Mouse (Mus musculus): ENCODE measurements around the gene Gdap1l1. TPM values are rescaled to one million over a fixed set of nuclear protein-coding genes. Genes with fewer than 3 reads are reported as not detected.
A peak's percentile ranks its signal among the peaks of the same experiment; 100 is the strongest.
"Not testable (repeated sequence)": the region's sequence is repeated elsewhere in the genome, so short reads cannot be mapped to it uniquely, and the experiment has no call there.

Gene Gdap1l1
- total RNA-seq, 2 experiments from 2014 or later = not detected

DNA sequence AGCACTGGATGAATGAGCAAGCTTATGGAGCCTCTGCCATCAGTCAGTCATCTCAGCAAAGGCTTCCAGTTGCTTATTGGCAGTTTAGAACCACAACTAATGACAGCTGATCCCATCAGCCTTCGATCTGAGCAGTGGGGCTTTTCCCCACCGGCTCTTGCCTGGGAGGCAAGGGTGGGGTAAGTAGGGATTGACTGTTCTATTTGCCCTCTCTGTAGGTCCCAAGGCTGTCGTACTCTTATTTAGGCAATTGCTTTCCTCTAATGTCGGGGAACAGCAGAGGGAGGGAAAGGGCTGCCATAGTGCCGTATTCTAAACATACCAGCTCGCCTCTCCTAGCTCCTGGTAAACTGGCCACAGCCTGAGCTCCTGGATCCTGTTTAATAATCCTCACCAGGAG lies 13.7 kb upstream of the Gdap1l1 start, which contains the start of gene Oser1:
TSS of gene Oser1 (minus strand) at position 101 of the 400 bp plus-strand sequence.
- no peak for DNase-seq

DNA sequence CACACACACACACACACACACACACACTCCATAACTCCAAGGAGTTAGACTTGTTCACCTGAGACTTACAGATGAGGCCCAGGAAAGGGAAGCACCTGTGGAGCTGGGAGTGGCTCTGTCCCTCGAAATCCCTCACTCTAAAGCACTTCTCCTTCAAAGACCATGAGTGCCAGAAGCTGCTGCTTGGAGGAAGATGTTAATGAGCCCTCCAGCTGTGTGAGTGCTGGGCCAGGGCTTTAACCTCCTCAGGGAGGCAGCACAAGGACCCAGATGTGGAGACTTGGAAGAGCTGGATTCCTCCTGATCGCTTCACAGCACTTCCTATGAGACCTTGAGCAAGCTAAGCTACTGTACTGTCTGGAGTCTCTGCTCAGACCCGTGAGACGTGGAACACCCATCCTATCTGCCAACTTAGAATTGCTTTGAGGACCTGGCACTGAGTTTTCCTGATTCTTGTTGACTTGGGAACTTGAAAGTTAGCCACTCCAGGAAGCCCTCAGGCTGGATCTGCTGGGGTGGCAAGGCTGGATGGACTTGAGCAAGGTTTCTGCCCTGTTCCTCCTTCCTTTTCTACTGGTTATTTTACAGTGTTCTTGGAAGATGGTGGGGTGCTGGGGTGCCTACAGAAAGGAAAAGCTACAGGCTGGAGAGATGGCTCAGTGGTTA lies 9.8 kb upstream of the Gdap1l1 start:
- DNase-seq = no peak

DNA sequence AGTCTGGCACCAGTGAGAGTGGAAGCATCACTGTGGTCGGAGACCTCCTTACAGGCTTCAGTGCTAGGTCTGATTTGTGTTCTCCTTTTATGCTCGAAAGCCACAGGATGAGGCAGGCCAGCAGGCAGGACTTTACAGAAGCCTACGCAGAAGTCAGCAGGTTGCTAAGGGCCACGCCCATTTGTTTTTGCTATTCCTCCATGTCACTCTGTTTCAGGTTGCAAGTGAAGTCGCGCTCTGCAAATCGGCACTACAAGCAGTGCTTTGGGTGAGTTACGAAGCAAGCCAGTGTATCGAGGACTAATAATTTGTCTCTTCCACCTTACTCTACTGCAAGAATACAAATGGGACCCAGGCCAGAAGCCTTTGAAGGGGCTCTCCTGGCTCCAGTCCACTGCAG lies 7.0 kb upstream of the Gdap1l1 start:
- no peak for DNase-seq

- no peak for DNase-seq
These were observed 4.3 kb upstream of the Gdap1l1 start for GRCm38 (mm10) chr2:163433971-163434370.

DNA sequence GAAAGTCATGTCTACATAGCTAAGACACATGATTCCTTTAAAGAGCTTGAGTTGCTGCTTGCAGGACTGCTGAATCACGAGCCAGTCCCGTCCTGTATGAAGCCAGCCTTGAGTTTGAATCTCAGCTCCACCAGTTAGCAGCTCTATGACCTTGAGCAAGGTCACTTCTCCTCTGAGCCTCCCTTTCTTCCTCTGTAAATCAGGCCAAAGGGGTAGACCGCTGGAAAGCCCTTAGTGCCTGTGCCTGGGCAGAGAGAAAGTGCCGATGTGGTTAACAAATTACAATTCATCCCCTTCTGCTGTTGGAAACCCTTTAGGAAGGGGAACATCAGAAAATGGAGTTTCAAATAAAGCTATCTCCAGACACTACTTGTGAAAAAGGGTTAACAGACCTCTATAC lies 476 bp upstream of the Gdap1l1 start:
- DNase-seq = no peak

DNA sequence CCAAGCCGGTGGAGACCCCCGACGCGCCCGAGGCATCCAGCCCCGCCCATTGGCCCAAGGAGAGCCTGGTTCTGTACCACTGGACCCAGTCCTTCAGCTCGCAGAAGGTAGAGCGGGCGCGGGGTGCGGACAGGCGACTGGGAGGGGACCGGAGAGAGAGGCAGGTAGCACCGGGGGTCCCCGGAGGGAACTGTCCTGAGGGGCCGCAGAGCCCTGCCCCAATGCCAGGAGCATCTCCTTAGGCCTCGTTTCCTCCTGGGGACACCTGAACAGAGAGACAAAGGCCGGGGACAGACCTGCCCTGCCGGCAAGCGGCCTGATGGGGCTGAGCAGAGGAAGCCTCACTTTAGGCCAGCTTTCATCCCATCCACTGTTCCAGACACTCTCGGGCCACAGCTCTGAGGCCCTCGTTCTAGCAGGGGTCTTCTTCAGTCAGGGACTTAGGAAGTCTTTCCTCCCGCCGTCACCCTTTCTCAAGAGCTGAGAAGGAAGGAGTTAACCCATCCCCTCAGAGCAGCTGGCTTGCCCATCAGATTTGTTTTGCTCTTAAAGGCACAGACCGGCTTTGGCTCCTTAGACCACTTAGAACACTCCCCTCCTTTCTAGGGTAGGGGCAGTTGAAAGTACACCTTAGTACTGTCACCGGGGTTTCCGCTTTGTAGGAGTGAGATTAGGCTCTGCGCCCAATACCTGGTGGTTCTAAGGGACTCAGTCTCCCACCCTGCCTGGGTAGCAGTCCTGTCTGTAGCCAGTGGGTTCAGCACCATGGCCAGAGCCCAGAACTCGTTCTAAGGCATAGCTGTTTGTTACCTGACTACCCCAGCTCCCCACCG lies 559 bp downstream of the Gdap1l1 start:
- peak; percentile 65 for DNase-seq

- DNase-seq = no peak
These were observed 1.2 kb downstream of the Gdap1l1 start for GRCm38 (mm10) chr2:163439488-163439887.

DNA sequence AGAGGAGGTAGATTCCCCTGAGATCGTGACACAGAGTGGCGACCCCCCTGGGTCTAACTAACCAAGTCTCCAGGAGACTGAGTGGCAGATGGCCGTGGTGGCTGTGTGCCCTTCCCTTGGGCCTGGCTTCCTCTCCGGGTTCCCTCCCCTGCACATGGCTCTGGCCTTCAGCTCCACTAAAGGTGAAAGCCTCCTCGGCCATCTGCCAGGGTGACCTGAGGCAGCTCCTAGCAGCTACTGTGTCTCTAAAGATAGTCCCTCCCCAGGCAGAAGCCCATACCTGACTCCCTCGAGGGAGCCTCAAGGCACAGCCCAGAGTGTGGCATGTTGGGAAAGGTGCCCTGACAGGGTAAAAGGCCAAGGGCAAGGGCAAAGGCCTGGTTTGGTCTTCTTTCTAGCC lies 5.3 kb downstream of the Gdap1l1 start:
- DNase-seq = no peak

- no peak for DNase-seq
These were observed 5.7 kb downstream of the Gdap1l1 start for GRCm38 (mm10) chr2:163444017-163444416.

GRCm38 (mm10) chr2:163447375-163447774 lies 9.1 kb downstream of the Gdap1l1 start:
- no peak for DNase-seq

DNA sequence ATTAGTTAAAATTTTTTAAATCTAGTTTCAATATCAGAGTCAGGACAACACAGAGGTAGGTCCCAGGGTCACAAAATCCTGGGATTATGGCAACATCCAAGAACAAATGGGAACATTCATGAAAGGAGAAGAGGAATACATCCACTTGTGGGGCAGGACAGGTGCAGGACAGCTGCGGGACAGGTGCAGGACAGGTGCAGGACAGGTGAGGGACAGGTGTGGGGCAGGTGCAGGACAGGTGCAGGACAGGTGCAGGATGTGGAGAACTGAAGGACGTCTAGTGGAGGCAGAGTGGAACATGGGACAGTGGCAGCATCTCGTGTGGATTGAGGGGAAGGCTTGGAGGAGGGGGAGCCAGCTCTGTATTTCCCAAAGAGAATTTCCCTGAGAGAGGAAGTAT lies 11.0 kb downstream of the Gdap1l1 start:
- no peak for DNase-seq

DNA sequence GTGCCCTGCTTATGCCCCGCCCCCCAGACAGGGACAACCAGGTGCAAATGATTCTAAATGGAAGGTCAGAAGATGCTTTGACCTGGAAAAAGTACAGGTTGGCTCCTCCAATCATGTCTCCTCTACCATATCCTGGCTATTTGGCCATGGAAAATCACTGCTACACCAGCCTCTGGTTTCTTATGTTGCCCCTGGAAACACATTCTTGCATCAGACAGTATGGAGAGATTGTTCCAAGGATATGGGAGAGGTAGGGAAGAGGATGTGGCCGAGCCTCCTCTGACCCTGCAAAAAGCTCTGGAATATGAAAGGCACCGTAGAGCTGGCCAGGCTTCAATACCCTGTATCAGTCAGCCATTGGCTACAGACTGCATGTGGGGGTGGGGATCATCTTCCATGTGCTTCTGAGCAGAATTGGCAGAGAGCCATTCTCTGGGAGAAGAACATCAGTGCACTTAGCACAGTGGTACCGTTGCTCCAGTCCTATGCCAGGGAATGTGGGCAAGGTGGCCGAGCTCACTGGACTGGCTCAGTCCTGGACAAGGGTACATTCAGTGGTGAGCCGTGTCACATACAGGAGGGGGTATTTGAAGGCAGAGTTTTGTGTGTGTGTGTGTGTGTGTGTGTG lies 12.5 kb downstream of the Gdap1l1 start:
- DNase-seq = no peak

GRCm38 (mm10) chr2:163452738-163453137 lies 14.5 kb downstream of the Gdap1l1 start:
- no peak for DNase-seq

GRCm38 (mm10) chr2:163453378-163453777 lies 15.1 kb downstream of the Gdap1l1 start:
- DNase-seq = no peak

DNA sequence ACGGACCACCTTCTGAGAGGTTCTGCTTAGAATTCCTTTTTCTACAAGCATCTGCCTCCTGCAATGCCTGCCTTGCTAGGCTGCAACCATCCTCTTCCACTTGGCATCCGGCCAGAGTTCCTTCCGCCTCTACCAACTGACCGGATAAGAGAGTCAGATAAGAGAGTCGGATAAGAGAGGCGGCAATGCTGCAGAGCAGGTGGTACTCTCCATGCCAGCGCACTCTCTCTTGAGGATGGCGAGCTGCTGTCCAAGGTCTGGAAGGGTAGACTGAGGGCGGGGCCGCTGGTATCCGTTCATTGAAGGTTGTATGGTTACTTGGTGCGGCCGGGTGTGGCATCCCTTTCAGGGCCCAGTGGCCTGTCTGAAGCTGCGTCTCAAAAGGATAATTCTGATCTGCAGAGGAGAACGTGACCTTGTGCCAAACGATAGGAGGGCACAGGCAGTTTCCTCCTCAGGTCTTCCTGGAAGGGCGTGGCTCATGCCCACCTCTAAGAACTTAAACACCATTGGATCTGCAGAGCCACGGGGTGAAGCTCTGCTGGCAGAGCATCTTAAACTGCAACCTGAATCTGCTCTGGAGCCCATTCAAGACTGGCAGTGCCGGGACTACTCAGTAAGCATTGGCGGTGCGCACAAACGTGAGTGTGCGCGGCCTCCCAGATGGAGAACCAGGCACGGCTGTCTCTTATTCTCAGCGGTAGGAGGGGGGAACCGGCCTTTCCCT lies 20.4 kb downstream of the Gdap1l1 start:
- no peak for DNase-seq

DNA sequence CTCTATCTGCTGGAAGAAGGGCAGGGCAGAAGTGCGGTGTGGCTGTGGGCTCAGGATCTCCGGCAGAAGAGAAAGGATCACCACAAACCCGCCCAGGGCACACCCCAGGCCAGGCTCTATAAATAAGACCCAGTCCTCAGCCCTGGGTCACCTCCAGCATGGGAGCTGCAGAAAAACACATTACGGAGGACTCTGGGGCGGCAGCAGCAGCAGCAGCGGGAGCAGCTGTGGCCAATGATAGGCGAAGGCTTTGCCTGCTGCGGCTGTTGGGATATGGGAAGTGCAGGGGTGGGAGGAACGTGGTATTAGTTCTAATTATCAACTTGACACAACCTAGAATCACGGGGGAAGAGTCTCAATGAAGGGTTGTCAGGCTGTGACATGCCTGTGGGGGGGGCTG lies 21.1 kb downstream of the Gdap1l1 start:
- DNase-seq = no peak

DNA sequence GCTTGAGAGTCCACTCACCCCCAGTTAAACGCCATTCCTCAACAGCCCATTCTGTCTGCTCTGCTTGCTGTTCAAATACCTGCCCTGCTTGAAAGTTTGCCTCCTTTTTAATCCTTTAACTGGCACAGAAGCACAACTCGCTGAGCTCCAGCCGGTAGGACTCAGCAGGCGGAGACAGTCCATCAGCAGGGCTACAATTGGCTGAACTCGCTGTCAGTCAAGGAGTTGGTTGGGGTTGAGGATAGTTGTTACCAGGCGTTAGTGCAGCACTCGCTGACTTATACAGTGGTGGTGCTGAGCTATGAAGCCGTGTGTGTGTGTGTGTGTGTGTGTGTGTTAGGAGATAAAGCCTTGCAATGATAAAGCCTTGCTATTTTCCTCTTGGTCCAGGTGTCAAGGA lies 22.3 kb downstream of the Gdap1l1 start:
- no peak for DNase-seq

- DNase-seq = not testable (repeated sequence)
These were observed 23.0 kb downstream of the Gdap1l1 start for GRCm38 (mm10) chr2:163461307-163461706.

- no peak for DNase-seq
These were observed 24.1 kb downstream of the Gdap1l1 start for GRCm38 (mm10) chr2:163462386-163462785.

- DNase-seq = no peak
These were observed 24.5 kb downstream of the Gdap1l1 start for GRCm38 (mm10) chr2:163462801-163463200.

DNA sequence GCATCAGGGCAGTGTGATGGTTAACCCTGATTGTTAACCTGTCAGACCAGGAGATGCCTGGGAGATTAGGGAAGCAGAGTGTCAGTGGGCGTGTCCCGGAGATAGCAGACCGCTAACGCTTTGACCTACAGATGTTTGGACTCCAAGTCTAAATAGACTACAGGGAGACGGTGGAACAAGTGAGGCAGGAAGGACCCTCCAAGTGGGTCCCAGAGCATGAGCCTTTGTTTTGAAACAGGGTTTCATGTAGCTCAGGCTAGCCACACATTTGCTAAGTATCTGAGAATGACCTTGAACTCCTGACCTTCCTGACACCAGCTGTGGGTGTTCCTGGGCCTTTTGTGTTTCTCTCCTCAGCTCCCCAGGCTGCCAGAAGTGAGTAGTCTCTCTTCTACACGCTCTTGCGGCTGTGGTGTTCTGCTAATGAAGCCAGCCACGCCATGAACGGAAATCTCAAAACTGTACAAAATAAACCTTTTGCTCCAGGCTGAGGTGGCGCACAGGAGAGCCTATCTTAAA lies 25.0 kb downstream of the Gdap1l1 start:
- DNase-seq = no peak

DNA sequence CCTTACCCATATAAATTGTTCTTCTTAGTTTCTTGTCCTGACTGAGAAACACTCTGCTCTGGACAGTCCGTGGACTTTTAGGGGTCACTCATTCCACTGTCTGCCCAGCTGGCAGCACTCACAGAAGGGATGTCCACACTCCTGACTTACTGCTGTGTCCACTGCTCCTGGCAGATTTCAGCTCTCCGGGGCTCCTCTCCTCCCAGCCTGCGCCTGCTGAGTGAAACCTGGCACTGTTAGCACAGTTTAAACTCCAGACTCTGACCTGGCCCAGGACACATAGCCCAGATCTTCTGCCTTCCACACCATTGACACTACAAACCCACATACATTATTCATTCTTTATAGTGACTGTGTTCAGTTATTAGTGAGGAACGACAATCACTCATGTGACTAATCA lies 25.7 kb downstream of the Gdap1l1 start:
- no peak for DNase-seq

DNA sequence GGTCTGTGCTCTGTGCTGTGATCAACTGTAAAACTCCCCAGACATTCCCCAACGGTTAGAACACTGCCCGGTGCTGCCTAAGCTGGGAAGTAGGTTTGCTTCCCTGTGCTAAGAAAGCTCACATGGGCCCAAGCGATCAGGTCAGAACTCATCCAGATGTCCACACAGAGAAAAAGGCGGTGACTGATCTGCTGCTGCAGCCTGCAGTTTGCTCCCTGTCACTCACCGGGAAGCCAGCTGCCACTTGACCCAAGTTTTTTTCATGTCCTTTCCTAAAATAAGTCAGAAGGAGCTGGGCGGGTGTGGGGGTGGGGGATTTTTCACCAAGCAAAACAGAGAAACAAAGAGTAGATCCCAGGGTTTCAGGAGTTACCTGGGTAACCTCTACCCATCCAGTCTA lies 26.3 kb downstream of the Gdap1l1 start:
- no peak for DNase-seq
